Mouse (Mus musculus) MEL (cell line): ENCODE data around the gene Pard6a. TPM values are rescaled to one million over a fixed set of nuclear protein-coding genes. Genes with fewer than 3 reads are reported as not detected.
A peak's percentile ranks its signal among the peaks of the same experiment; 100 is the strongest.

Source experiments
- DNase-seq: peaks from one replicate; pipeline ENCODE4 v3.0.0; 2011; ENCODE audit warnings: low read depth, low spot score
- H3K27ac ChIP-seq: 2 replicates; pipeline ENCODE4 v1.5.1; 2012; ENCODE audit warnings: low read depth, mild to moderate bottlenecking, control low read depth, low read length, moderate library complexity; ENCODE audit not compliant: control insufficient read depth
- H3K27me3 ChIP-seq, 2 experiments: fragments of 150-350 bp in 1 of 2; sonication (generic) in 1 of 2; 2 replicates each; pipeline ENCODE4 v1.6.1; 2012; ENCODE audit warnings: low read length in 2 of 2, mild to moderate bottlenecking in 2 of 2, improper control_type of control experiment in 1 of 2, moderate library complexity in 1 of 2; ENCODE audit not compliant: insufficient read depth in 2 of 2, control insufficient read depth in 1 of 2
- H3K36me3 ChIP-seq, 2 experiments: 2 replicates each; pipeline ENCODE4 v1.6.1; 2012 to 2014; ENCODE audit warnings: low read length in 2 of 2, improper control_type of control experiment in 1 of 2, inconsistent platforms in 1 of 2, mild to moderate bottlenecking in 1 of 2; ENCODE audit not compliant: insufficient read depth in 2 of 2, control insufficient read depth in 1 of 2
- H3K4me1 ChIP-seq, 2 experiments: fragments of 150-350 bp in 1 of 2; sonication (generic) in 1 of 2; 2 replicates each; pipeline ENCODE4 v1.6.1; 2012; ENCODE audit warnings: low read length in 2 of 2, improper control_type of control experiment in 1 of 2, mild to moderate bottlenecking in 1 of 2; ENCODE audit not compliant: insufficient read depth in 2 of 2, control insufficient read depth in 1 of 2
- H3K4me3 ChIP-seq, 2 experiments: fragments of 150-350 bp in 1 of 2; sonication (generic) in 1 of 2; 2 replicates each; pipeline ENCODE4 v1.5.1; 2012; ENCODE audit warnings: low read depth in 2 of 2, low read length in 2 of 2, mild to moderate bottlenecking in 2 of 2, moderate library complexity in 2 of 2, control low read depth in 1 of 2, improper control_type of control experiment in 1 of 2; ENCODE audit not compliant: control insufficient read depth in 1 of 2, insufficient read depth in 1 of 2
- H3K79me2 ChIP-seq: 2 replicates; pipeline ENCODE4 v1.6.1; 2012; ENCODE audit warnings: mild to moderate bottlenecking, low read length, moderate library complexity; ENCODE audit not compliant: control insufficient read depth, poor library complexity, insufficient read depth
- H3K9ac ChIP-seq: 2 replicates; pipeline ENCODE4 v1.6.1; 2012; ENCODE audit warnings: low read depth, mild to moderate bottlenecking, control low read depth, low read length, moderate library complexity; ENCODE audit not compliant: control insufficient read depth, poor library complexity, severe bottlenecking
- H3K9me3 ChIP-seq: fragments of 150-350 bp; sonication (generic); replicated peaks from 2 replicates; pipeline ENCODE4 v1.6.1; 2012; ENCODE audit warnings: mild to moderate bottlenecking, low read length, improper control_type of control experiment, moderate library complexity; ENCODE audit not compliant: insufficient read depth
- BHLHE40 ChIP-seq: IDR thresholded peaks from 2 replicates; pipeline ENCODE4 v1.6.1; 2012; ENCODE audit warnings: low read depth, mild to moderate bottlenecking, inconsistent platforms, low read length, improper control_type of control experiment, borderline replicate concordance
- CHD1 ChIP-seq: IDR thresholded peaks from 2 replicates; pipeline ENCODE4 v1.6.1; 2012; ENCODE audit warnings: low read depth, mild to moderate bottlenecking, inconsistent platforms, low read length, improper control_type of control experiment
- CHD2 ChIP-seq: IDR thresholded peaks from 2 replicates; pipeline ENCODE4 v1.6.1; 2011; ENCODE audit warnings: low read length, improper control_type of control experiment
- CTCF ChIP-seq, 3 experiments: IDR thresholded peaks in 2 of 3; conservative IDR thresholded peaks in 1 of 3; 2 replicates each; pipeline ENCODE4 v1.5.1; 2011 to 2012; ENCODE audit warnings: low read length in 3 of 3, low read depth in 2 of 3, mild to moderate bottlenecking in 2 of 3, improper control_type of control experiment in 1 of 3, inconsistent platforms in 1 of 3, mixed read lengths in 1 of 3, moderate library complexity in 1 of 3; ENCODE audit not compliant: control insufficient read depth in 1 of 3, insufficient read depth in 1 of 3, poor library complexity in 1 of 3, severe bottlenecking in 1 of 3
- E2F4 ChIP-seq: IDR thresholded peaks from 2 replicates; pipeline ENCODE4 v1.6.1; 2011; ENCODE audit warnings: low read depth, low read length, improper control_type of control experiment, borderline replicate concordance
- ELF1 ChIP-seq: IDR thresholded peaks from 2 replicates; pipeline ENCODE4 v1.6.1; 2014; ENCODE audit warnings: low read depth, mild to moderate bottlenecking, inconsistent platforms, low read length, improper control_type of control experiment, moderate library complexity
- EP300 ChIP-seq, 2 experiments: IDR thresholded peaks; 2 replicates each; pipeline ENCODE4 v1.6.1; 2011; ENCODE audit warnings: improper control_type of control experiment in 2 of 2, low read length in 2 of 2, low read depth in 1 of 2, mild to moderate bottlenecking in 1 of 2
- ETS1 ChIP-seq: IDR thresholded peaks from 2 replicates; pipeline ENCODE4 v1.6.1; 2012; ENCODE audit warnings: low read depth, mild to moderate bottlenecking, inconsistent platforms, low read length, improper control_type of control experiment, moderate library complexity
- GABPA ChIP-seq: IDR thresholded peaks from 2 replicates; pipeline ENCODE4 v1.6.1; 2012; ENCODE audit warnings: low read depth, mild to moderate bottlenecking, inconsistent platforms, low read length, improper control_type of control experiment, moderate library complexity
- GATA1 ChIP-seq: IDR thresholded peaks from 2 replicates; pipeline ENCODE4 v1.6.1; 2011; ENCODE audit warnings: low read depth, low read length, improper control_type of control experiment
- JUND ChIP-seq: IDR thresholded peaks from 2 replicates; pipeline ENCODE4 v1.6.1; 2011; ENCODE audit warnings: low read depth, mild to moderate bottlenecking, improper control_type of control experiment, low read length
- KAT2A ChIP-seq: conservative IDR thresholded peaks from 2 replicates; pipeline ENCODE4 v1.6.1; 2012; ENCODE audit warnings: low read depth, low read length, improper control_type of control experiment, inconsistent platforms
- MAFK ChIP-seq: IDR thresholded peaks from 2 replicates; pipeline ENCODE4 v1.6.1; 2011; ENCODE audit warnings: low read depth, mild to moderate bottlenecking, low read length, improper control_type of control experiment, borderline replicate concordance
- MAX ChIP-seq: IDR thresholded peaks from 2 replicates; pipeline ENCODE4 v1.6.1; 2011; ENCODE audit warnings: low read length, improper control_type of control experiment
- MAZ ChIP-seq: IDR thresholded peaks from 2 replicates; pipeline ENCODE4 v1.6.1; 2012; ENCODE audit warnings: low read depth, mild to moderate bottlenecking, inconsistent platforms, low read length, improper control_type of control experiment
- MEF2A ChIP-seq: IDR thresholded peaks from 2 replicates; pipeline ENCODE4 v1.6.1; 2014; ENCODE audit warnings: low read depth, mild to moderate bottlenecking, inconsistent platforms, low read length, improper control_type of control experiment; ENCODE audit not compliant: poor library complexity, insufficient replicate concordance, severe bottlenecking; ENCODE audit errors: extremely low read depth
- MYB ChIP-seq: IDR thresholded peaks from 2 replicates; pipeline ENCODE4 v1.6.1; 2011; ENCODE audit warnings: mild to moderate bottlenecking, low read depth, low read length, improper control_type of control experiment
- MYC ChIP-seq: IDR thresholded peaks from 2 replicates; pipeline ENCODE4 v1.6.1; 2011; ENCODE audit warnings: low read depth, mild to moderate bottlenecking, low read length, improper control_type of control experiment, moderate library complexity
- NELFE ChIP-seq: IDR thresholded peaks from 2 replicates; pipeline ENCODE4 v1.6.1; 2011; ENCODE audit warnings: low read depth, low read length, improper control_type of control experiment
- NRF1 ChIP-seq: IDR thresholded peaks from 2 replicates; pipeline ENCODE4 v1.6.1; 2014; ENCODE audit warnings: low read depth, mild to moderate bottlenecking, inconsistent platforms, low read length, improper control_type of control experiment, moderate library complexity; ENCODE audit not compliant: poor library complexity, insufficient read depth, severe bottlenecking
- POLR2A ChIP-seq, 2 experiments: IDR thresholded peaks; 2 replicates each; pipeline ENCODE4 v1.6.1; 2011 to 2012; ENCODE audit warnings: low read length in 2 of 2, mild to moderate bottlenecking in 2 of 2, control low read depth in 1 of 2, improper control_type of control experiment in 1 of 2, low read depth in 1 of 2, moderate library complexity in 1 of 2; ENCODE audit not compliant: control insufficient read depth in 1 of 2, insufficient read depth in 1 of 2, poor library complexity in 1 of 2
- POLR2AphosphoS2 ChIP-seq: IDR thresholded peaks from 2 replicates; pipeline ENCODE4 v1.6.1; 2011; ENCODE audit warnings: low read length, improper control_type of control experiment
- POLR2AphosphoS5 ChIP-seq: IDR thresholded peaks from 2 replicates; pipeline ENCODE4 v1.6.1; 2012; ENCODE audit warnings: low read depth, borderline replicate concordance, mild to moderate bottlenecking, inconsistent platforms, low read length, moderate library complexity, mixed read lengths
- RAD21 ChIP-seq: IDR thresholded peaks from 2 replicates; pipeline ENCODE4 v1.6.1; 2011; ENCODE audit warnings: mild to moderate bottlenecking, low read depth, low read length, improper control_type of control experiment
- RCOR1 ChIP-seq: IDR thresholded peaks from 2 replicates; pipeline ENCODE4 v1.6.1; 2012; ENCODE audit warnings: low read depth, mild to moderate bottlenecking, inconsistent platforms, low read length, improper control_type of control experiment
- SIN3A ChIP-seq: IDR thresholded peaks from 2 replicates; pipeline ENCODE4 v1.6.1; 2012; ENCODE audit warnings: low read length, improper control_type of control experiment, inconsistent platforms
- SMC3 ChIP-seq: IDR thresholded peaks from 2 replicates; pipeline ENCODE4 v1.6.1; 2011; ENCODE audit warnings: low read depth, low read length, improper control_type of control experiment
- TAL1 ChIP-seq: IDR thresholded peaks from 2 replicates; pipeline ENCODE4 v1.6.1; 2012; ENCODE audit warnings: mild to moderate bottlenecking, inconsistent platforms, low read length, moderate library complexity, mixed read lengths
- TBP ChIP-seq: IDR thresholded peaks from 2 replicates; pipeline ENCODE4 v1.8.0; 2011; ENCODE audit warnings: low read depth, low read length, improper control_type of control experiment
- TCF12 ChIP-seq: IDR thresholded peaks from 2 replicates; pipeline ENCODE4 v1.6.1; 2014; ENCODE audit warnings: low read depth, mild to moderate bottlenecking, inconsistent platforms, low read length, improper control_type of control experiment, moderate library complexity
- UBTF ChIP-seq: IDR thresholded peaks from 2 replicates; pipeline ENCODE4 v1.6.1; 2012; ENCODE audit warnings: low read depth, mild to moderate bottlenecking, inconsistent platforms, low read length, improper control_type of control experiment, moderate library complexity, borderline replicate concordance; ENCODE audit not compliant: insufficient read depth
- USF1 ChIP-seq: IDR thresholded peaks from 2 replicates; pipeline ENCODE4 v1.6.1; 2014; ENCODE audit warnings: low read depth, mild to moderate bottlenecking, inconsistent platforms, low read length, improper control_type of control experiment, moderate library complexity
- ZC3H11A ChIP-seq: IDR thresholded peaks from 2 replicates; pipeline ENCODE4 v1.6.1; 2012; ENCODE audit warnings: low read depth, mild to moderate bottlenecking, inconsistent platforms, low read length, improper control_type of control experiment
- ZKSCAN1 ChIP-seq: IDR thresholded peaks from 2 replicates; pipeline ENCODE4 v1.6.1; 2012; ENCODE audit warnings: low read depth, mild to moderate bottlenecking, inconsistent platforms, low read length, improper control_type of control experiment, moderate library complexity
- ZNF384 ChIP-seq: IDR thresholded peaks from 2 replicates; pipeline ENCODE4 v1.6.1; 2012; ENCODE audit warnings: low read depth, mild to moderate bottlenecking, inconsistent platforms, low read length, improper control_type of control experiment
- polyA plus RNA-seq, 2 experiments: library from polyadenylated mRNA; stranded (reverse) in 1 of 2; unstranded in 1 of 2; fragments of >175 nt in 1 of 2; fragments of >200 nt in 1 of 2; gene quantifications; 2 replicates each; pipeline versions ENCODE4 v1.2.1 to v1.2.4; 2012; ENCODE audit warnings: low replicate concordance in 2 of 2, low read depth in 1 of 2; ENCODE audit not compliant: insufficient read length in 2 of 2, insufficient read depth in 1 of 2, missing spikeins in 1 of 2
- total RNA-seq: library from RNA; depleted of rRNA; stranded (reverse); fragments of 300-350 nt; gene quantifications from 2 replicates; pipeline ENCODE4 v1.2.3, GENCODE M21; 2012; rRNA removed

Gene Pard6a
- total RNA-seq, result 12.3 and 13.7 TPM in 2 replicates
- 10 to 100 TPM in 1 of 2 experiments, not detected in 1; 20.5 TPM for polyA plus RNA-seq

DNA sequence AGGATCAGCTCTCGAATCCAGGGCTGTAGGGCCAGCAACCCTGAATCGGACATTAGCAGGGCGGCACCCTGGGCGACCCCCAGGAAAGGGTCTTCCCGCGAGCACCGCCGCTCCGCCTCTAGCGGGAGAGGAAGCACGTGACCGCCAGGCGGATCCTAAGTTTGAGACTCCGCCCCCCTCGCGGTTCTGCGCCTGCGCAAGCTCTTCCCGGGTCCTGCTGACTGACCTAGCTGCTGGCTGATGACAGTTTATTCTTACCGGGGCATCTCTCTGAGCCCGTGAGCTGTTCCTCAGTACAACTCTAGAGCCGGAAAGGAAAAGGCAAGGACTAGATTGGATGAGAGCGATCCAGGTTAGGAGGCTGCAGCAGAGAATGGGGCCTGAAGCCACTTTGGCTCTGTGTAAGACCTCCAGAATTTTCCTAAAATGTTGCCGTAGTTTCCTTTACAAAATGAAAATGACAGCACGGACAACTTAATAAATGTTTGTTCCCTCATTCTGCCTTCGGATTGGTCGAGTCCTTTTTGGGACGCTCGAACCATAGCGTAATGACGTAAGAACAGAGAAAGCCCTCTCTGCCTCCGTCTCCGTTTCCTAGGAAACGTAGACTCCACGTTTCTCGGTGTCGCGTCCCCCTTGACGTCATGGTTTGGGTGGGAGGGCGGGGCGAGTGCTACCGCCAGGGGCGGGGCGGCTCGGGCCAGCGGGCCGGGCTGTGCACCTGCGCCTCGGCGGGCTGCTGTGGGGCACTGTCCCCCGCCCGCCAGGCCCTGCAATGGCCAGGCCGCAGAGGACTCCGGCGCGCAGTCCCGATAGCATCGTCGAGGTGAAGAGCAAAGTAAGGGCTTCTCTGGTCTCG, at the start of gene Pard6a, which contains the start of gene Acd:
Pard6a (plus strand) TSS at position 183 of the 859 bp plus-strand sequence.
Acd (minus strand) TSS at position 137 of the 859 bp plus-strand sequence.
- Histone ChIP-seq H3K9ac (peak within 1 kb of the TSS; percentile 92), H3K4me3 (peak within 1 kb of the TSS; percentile 80 to 95), H3K27ac (peak within 1 kb of the TSS; percentile 95), H3K4me1 (peaks cover 2 to 10% of the 10 kb centered on the region in 2 experiments; a peak in 3 of 4 replicates), H3K79me2 (peaks cover 5% of the 10 kb centered on the region), H3K36me3 (peaks cover 0 to 3% of the 10 kb centered on the region in 2 experiments; a peak in 2 of 4 replicates), H3K9me3 (no peaks in the 10 kb centered on the region), H3K27me3 (no peaks in the 10 kb centered on the region)
- DNase-seq, result peak; percentile 95
- TF ChIP-seq ZC3H11A (no peak), POLR2A (IDR thresholded peaks at IDR 0.05; ENCODE audit: control insufficient read depth in 1 of 2, insufficient read depth in 1 of 2, low read depth in 1 of 2, low read length in 2 of 2, poor library complexity in 1 of 2) (peak in 1 of 2 experiments; percentile 74; a peak in 3 of 4 replicates), UBTF (no peak), EP300 (IDR thresholded peaks at IDR 0.05; ENCODE audit: low read depth in 1 of 2, low read length in 2 of 2) (no peak), USF1 (peak; percentile 97), MEF2A (no peak), POLR2AphosphoS5 (no peak), GATA1 (no peak), CTCF (IDR thresholded peaks at IDR 0.05 in 2 of 3, conservative IDR thresholded peaks at IDR 0.05 in 1 of 3; ENCODE audit: control insufficient read depth in 1 of 3, insufficient read depth in 1 of 3, low read depth in 2 of 3, low read length in 3 of 3, poor library complexity in 1 of 3, severe bottlenecking in 1 of 3) (no peak), MAFK (no peak), E2F4 (0 out of 2 replicates have a peak, but pooled peaks have one; percentile 49), TCF12 (peak; percentile 31; the same call in 1 of the 2 replicates), BHLHE40 (0 out of 2 replicates have a peak, but pooled peaks have one; percentile 43), ZKSCAN1 (no peak), JUND (no peak), SMC3 (peak; percentile 4; the same call in 1 of the 2 replicates), SIN3A (peak; percentile 86), MYC (no peak; the same call in 1 of the 2 replicates), TBP (peak; percentile 56), NRF1 (peak; percentile 87), MYB (no peak), CHD1 (peak; percentile 96; the same call in 1 of the 2 replicates), KAT2A (no peak), MAX (peak; percentile 91), ZNF384 (no peak), POLR2AphosphoS2 (peak; percentile 38; the same call in 1 of the 2 replicates), ETS1 (peak; percentile 41; the same call in 1 of the 2 replicates), ELF1 (peak; percentile 29; the same call in 1 of the 2 replicates), TAL1 (no peak), NELFE (peak; percentile 84), CHD2 (no peak), RCOR1 (no peak), GABPA (no peak), RAD21 (no peak), MAZ (peak; percentile 41; the same call in 1 of the 2 replicates)
